Mouse (Mus musculus) brain, embryonic 14.5 days (tissue): ENCODE results near the gene 1700028P14Rik.

ENCODE experiments used
- CTCF ChIP-seq: fragments of 200-500 bp; IDR thresholded peaks from 2 replicates; pipeline ENCODE4 v1.5.1; 2012; ENCODE audit warnings: inconsistent platforms, mild to moderate bottlenecking, moderate library complexity, borderline replicate concordance; ENCODE audit not compliant: insufficient read depth, insufficient read length; ENCODE audit errors: extremely low read depth
- POLR2A ChIP-seq: fragments of 200-500 bp; IDR thresholded peaks from 2 replicates; pipeline ENCODE4 v1.6.1; 2012; ENCODE audit warnings: mild to moderate bottlenecking, inconsistent platforms, borderline replicate concordance; ENCODE audit not compliant: poor library complexity, insufficient read depth, insufficient read length, severe bottlenecking; ENCODE audit errors: extremely low read depth

DNA sequence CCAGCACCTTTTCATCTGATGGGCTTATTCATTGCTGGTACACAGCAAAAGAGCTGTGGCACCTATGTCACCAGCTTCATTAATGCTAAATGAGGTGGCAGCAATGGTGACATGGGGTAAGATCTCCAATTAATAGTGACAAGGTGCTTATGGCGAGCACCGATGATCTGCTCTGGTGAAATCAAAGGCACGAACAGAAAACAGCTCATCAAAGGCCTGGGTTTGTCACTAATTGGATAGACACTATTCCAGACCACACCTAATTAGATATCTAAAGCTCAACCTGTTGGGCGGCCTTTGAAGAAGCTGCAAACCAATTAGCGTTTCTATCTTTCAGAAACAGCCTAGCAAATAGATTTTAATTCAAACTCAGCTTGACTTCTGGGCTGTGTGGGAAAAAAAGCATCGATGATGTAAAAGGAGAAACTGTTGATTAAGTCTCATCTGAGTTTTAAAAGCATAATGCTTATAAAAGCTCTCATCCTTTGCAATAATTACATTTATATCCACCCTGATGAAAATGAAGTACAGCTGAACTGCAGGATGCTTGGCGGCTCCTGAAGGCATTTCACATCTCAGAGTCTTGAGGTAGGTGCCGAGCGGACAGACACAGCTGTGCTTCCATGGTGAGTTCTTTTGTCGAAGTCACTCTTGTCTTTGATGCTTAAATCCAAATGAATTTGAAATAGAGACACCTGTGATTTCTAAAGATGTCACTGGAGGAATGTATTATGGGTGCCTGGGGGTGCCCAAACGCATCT is 109.2 kb downstream of the 1700028P14Rik start:
- TF ChIP-seq POLR2A, result no peak
- TF ChIP-seq CTCF, result no peak
